ENCODE assay signal across 10 mouse cellular contexts in the genomic region with DNA sequence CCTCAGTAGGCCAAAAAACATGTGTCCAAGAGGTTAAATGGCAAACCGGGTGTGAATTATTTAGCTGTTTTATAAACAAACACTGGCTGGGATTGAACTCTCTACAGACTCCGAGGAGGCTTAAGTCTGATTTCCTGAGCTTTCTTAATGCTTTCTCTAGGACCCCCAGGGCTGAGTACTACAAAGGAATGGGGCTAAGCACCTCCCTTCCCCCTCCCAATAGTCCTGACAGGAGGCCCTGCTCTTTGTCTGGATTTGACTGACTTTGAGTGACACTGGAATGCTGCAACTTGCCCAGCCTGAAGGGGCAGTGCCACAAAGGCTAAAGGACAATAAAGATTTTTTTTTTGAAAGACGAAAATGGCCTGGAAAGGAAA.
DNase-seq lines count a peak whose midpoint lies in the region; ATAC-seq and TF ChIP-seq lines count a peak whose summit lies in the region.
"Had no signal": no experiment of that assay in that cellular context is flagged by ENCODE, and none has a peak within 500 bp of the region (broad histone marks: within the 10 kb centered on the region; RNA-seq: fewer than 3 reads in every experiment).

No protein-coding gene starts in this region.

- no peak overlapping the region for H3K27ac ChIP-seq in kidney, postnatal 0 days
- H3K27ac ChIP-seq in forebrain, embryonic 10.5 days = peak overlapping the region; percentile 87
- peak overlapping the region; percentile 2; the same call in 1 of the 2 replicates for H3K27ac ChIP-seq in hindbrain, embryonic 14.5 days
- no peak overlapping the region for H3K27ac ChIP-seq in neural tube, embryonic 13.5 days (replicated peaks)

- 12% methylated on average over 3 of the region's 3 CpGs for WGBS in kidney, postnatal 0 days
- 2% methylated on average over 3 of the region's 3 CpGs for WGBS in forebrain, embryonic 10.5 days
- 0% methylated on average over 3 of the region's 3 CpGs for WGBS in hindbrain, embryonic 14.5 days
- 0% methylated on average over 3 of the region's 3 CpGs for WGBS in neural tube, embryonic 13.5 days

- no peaks in the 10 kb centered on the region for H3K27me3 ChIP-seq in kidney, postnatal 0 days (ENCODE audit: insufficient read depth, low read length)
- H3K27me3 ChIP-seq in forebrain, embryonic 10.5 days (ENCODE audit: poor library complexity, severe bottlenecking) = peaks cover 15% of the 10 kb centered on the region
- H3K27me3 ChIP-seq in hindbrain, embryonic 14.5 days (ENCODE audit: control insufficient read depth, insufficient read depth, low read length) = no peaks in the 10 kb centered on the region
- no peaks in the 10 kb centered on the region for H3K27me3 ChIP-seq in neural tube, embryonic 13.5 days

- H3K9me3 ChIP-seq in kidney, postnatal 0 days (replicated peaks; ENCODE audit: low read length) = no peaks in the 10 kb centered on the region
- no peaks in the 10 kb centered on the region for H3K9me3 ChIP-seq in forebrain, embryonic 10.5 days
- no peaks in the 10 kb centered on the region for H3K9me3 ChIP-seq in hindbrain, embryonic 14.5 days (ENCODE audit: control insufficient read depth, low read length)
- H3K9me3 ChIP-seq in neural tube, embryonic 13.5 days = no peaks in the 10 kb centered on the region

- H3K9ac ChIP-seq in kidney, postnatal 0 days (ENCODE audit: low read depth, low read length) = no peak overlapping the region
- H3K9ac ChIP-seq in hindbrain, embryonic 14.5 days = no peak overlapping the region
- H3K9ac ChIP-seq in neural tube, embryonic 13.5 days = no peak overlapping the region

- no peak overlapping the region for H3K4me3 ChIP-seq in kidney, postnatal 0 days (replicated peaks; ENCODE audit: low read depth, low read length)
- H3K4me3 ChIP-seq in forebrain, embryonic 10.5 days = peak overlapping the region; percentile 20; the same call in 1 of the 2 replicates
- no peak overlapping the region for H3K4me3 ChIP-seq in hindbrain, embryonic 14.5 days (replicated peaks; ENCODE audit: low read length)
- H3K4me3 ChIP-seq in neural tube, embryonic 13.5 days = no peak overlapping the region
- H3K4me3 ChIP-seq: myocyte had no signal

- ATAC-seq in kidney, postnatal 0 days (replicated peaks; ENCODE audit: low FRiP score, low read depth) = no peak
- ATAC-seq in hindbrain, embryonic 14.5 days (ENCODE audit: low FRiP score) = peak; percentile 54
- ATAC-seq in neural tube, embryonic 13.5 days (ENCODE audit: low read depth) = peak; percentile 32; the same call in 1 of the 2 replicates
- no peak for ATAC-seq in monocyte, adult 5-6 weeks (replicated peaks; ENCODE audit: insufficient number of reproducible peaks, low FRiP score, low TSS enrichment, poor library complexity, severe bottlenecking)

- H3K4me1 ChIP-seq in kidney, postnatal 0 days (replicated peaks; ENCODE audit: insufficient read depth, low read length) = no peaks in the 10 kb centered on the region
- H3K4me1 ChIP-seq in forebrain, embryonic 10.5 days = peaks cover 23% of the 10 kb centered on the region
- H3K4me1 ChIP-seq in hindbrain, embryonic 14.5 days (replicated peaks; ENCODE audit: control insufficient read depth, insufficient read depth, low read length) = peaks cover 19% of the 10 kb centered on the region
- H3K4me1 ChIP-seq in neural tube, embryonic 13.5 days (replicated peaks) = peaks cover 13% of the 10 kb centered on the region

- TF ChIP-seq CTCF in kidney, postnatal 0 days (IDR thresholded peaks at IDR 0.05; ENCODE audit: low read depth) = no peak

- H3K36me3 ChIP-seq in kidney, postnatal 0 days (ENCODE audit: insufficient read depth, low read length) = no peaks in the 10 kb centered on the region
- H3K36me3 ChIP-seq in forebrain, embryonic 10.5 days (replicated peaks) = no peaks in the 10 kb centered on the region
- no peaks in the 10 kb centered on the region for H3K36me3 ChIP-seq in hindbrain, embryonic 14.5 days (replicated peaks; ENCODE audit: control insufficient read depth, insufficient read depth)
- no peaks in the 10 kb centered on the region for H3K36me3 ChIP-seq in neural tube, embryonic 13.5 days

- no peak overlapping the region; the same call in 1 of the 2 replicates for H3K4me2 ChIP-seq in kidney, postnatal 0 days (ENCODE audit: low read length)
- H3K4me2 ChIP-seq in hindbrain, embryonic 14.5 days (replicated peaks) = peak overlapping the region; percentile 27; the same call in 1 of the 2 replicates
- H3K4me2 ChIP-seq in neural tube, embryonic 13.5 days = 0 out of 2 replicates have a peak overlapping the region, but pooled peaks have one; percentile 31

- DNase-seq in kidney, postnatal 0 days (ENCODE audit: low spot score) = peak; percentile 50
- no peak for DNase-seq in kidney, adult 18-20 months
- peak; percentile 67 for DNase-seq in forebrain, embryonic 10.5 days (ENCODE audit: extremely low spot score, low spot score)
- no peak for DNase-seq in hindbrain, embryonic 14.5 days (ENCODE audit: low spot score)
- no peak for DNase-seq in layer of hippocampus, adult 8-10 months (ENCODE audit: low spot score in 2 of 2)
- no peak for DNase-seq in left cerebral cortex, adult 9 months (ENCODE audit: low spot score in 2 of 2)
- DNase-seq: thymus, postnatal 14 days had no signal

Comparison
In these comparisons a context has a peak if more than half of its experiments do, and no peak if none do; other contexts are left out.
1. DNase-seq: peak in kidney, postnatal 0 days (single experiment) and forebrain, embryonic 10.5 days (single experiment); none in kidney, adult 18-20 months (single experiment), hindbrain, embryonic 14.5 days (single experiment), layer of hippocampus, adult 8-10 months (0 of 2) and left cerebral cortex, adult 9 months (0 of 2).
2. ATAC-seq: peak in hindbrain, embryonic 14.5 days (single experiment) and neural tube, embryonic 13.5 days (single experiment); none in kidney, postnatal 0 days (single experiment) and monocyte, adult 5-6 weeks (single experiment).
3. H3K27ac ChIP-seq: peak in forebrain, embryonic 10.5 days (single experiment) and hindbrain, embryonic 14.5 days (single experiment); none in kidney, postnatal 0 days (single experiment) and neural tube, embryonic 13.5 days (single experiment).